Mouse (Mus musculus): Measurements from ENCODE around the gene Shisa3. TPM values are rescaled to one million over a fixed set of nuclear protein-coding genes. Genes with fewer than 3 reads are reported as not detected.
A peak's percentile ranks its signal among the peaks of the same experiment; 100 is the strongest.

The Shisa3 gene
- 0.31 and 0.32 TPM in 2 replicates for polyA plus RNA-seq (2015; fragmentation: Nextera tagmentation; extraction: Ambion mirVana)

GRCm38 (mm10) chr5:67607804-67608673 lies at the start of gene Shisa3:
Gene Shisa3 (plus strand): TSS chr5:67607882.
- Histone ChIP-seq H3K4me1 (ENCODE audit: insufficient read depth) (peaks cover 12% of the 10 kb centered on the region; the same call in 1 of the 2 replicates), H3K36me3 (replicated peaks; ENCODE audit: insufficient read depth, low read length) (no peaks in the 10 kb centered on the region), H3K9ac (replicated peaks) (no peak within 1 kb of the TSS; the same call in 1 of the 2 replicates), H3K27me3 (ENCODE audit: insufficient read depth, low read length) (peaks cover 71% of the 10 kb centered on the region), H3K4me3 (ENCODE audit: low read depth, low read length) (peak within 1 kb of the TSS; percentile 50), H3K4me2 (ENCODE audit: low read depth, low read length) (peak within 1 kb of the TSS; percentile 78), H3K27ac (ENCODE audit: low read depth) (no peak within 1 kb of the TSS), H3K9me3 (ENCODE audit: low read length) (no peaks in the 10 kb centered on the region)
- TF ChIP-seq CTCF (IDR thresholded peaks at IDR 0.05; ENCODE audit: low read depth) (0 out of 2 replicates have a peak, but pooled peaks have one; percentile 0), EP300 (IDR thresholded peaks at IDR 0.05; ENCODE audit: low read depth) (no peak)
- peak; percentile 36; the same call in 1 of the 2 replicates for ATAC-seq
- DNase-seq: peak; percentile 40
- under 1% methylated on average over 80 of the region's 86 CpGs for WGBS (ENCODE audit: insufficient replicate concordance)

- Histone ChIP-seq H3K27ac (ENCODE audit: low read depth) (no peak overlapping the region), H3K9ac (replicated peaks) (no peak overlapping the region), H3K36me3 (replicated peaks; ENCODE audit: insufficient read depth, low read length) (no peaks in the 10 kb centered on the region), H3K4me3 (ENCODE audit: low read depth, low read length) (no peak overlapping the region), H3K9me3 (ENCODE audit: low read length) (no peaks in the 10 kb centered on the region), H3K4me1 (ENCODE audit: insufficient read depth) (no peaks in the 10 kb centered on the region), H3K4me2 (ENCODE audit: low read depth, low read length) (no peak overlapping the region), H3K27me3 (ENCODE audit: insufficient read depth, low read length) (no peaks in the 10 kb centered on the region)
- DNase-seq (no peak), ATAC-seq (no peak)
- TF ChIP-seq CTCF (IDR thresholded peaks at IDR 0.05; ENCODE audit: low read depth) (no peak), EP300 (IDR thresholded peaks at IDR 0.05; ENCODE audit: low read depth) (no peak)
- WGBS (ENCODE audit: insufficient replicate concordance): 70% methylated on average over 4 of the region's 4 CpGs
Measured at GRCm38 (mm10) chr5:67558644-67559043, 49.0 kb upstream of the Shisa3 start.

DNA sequence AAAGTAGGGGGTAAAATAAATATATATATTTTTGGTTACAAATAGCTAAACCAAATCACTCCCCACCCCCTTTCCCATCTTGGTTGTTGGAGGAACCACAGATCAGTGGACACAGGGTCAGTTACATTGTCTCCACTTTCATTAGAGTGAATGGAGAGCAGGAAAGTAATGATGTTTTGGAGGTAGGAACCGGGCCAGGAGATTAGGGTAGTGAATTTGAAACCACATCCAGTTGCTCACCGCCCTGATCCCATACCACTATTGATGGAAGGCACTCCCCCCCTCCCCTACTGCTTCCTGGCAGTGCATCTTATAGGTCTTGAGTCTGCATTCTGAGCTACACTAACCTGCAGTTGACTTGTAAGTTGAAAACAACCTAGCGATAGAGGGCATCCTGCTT lies 48.6 kb upstream of the Shisa3 start:
- ATAC-seq (no peak), DNase-seq (no peak)
- H3K9me3 ChIP-seq (ENCODE audit: low read length): no peaks in the 10 kb centered on the region
- H3K4me3 ChIP-seq (ENCODE audit: low read depth, low read length): no peak overlapping the region
- H3K9ac ChIP-seq (replicated peaks): no peak overlapping the region
- no peak overlapping the region for H3K27ac ChIP-seq (ENCODE audit: low read depth)
- no peak for TF ChIP-seq CTCF (IDR thresholded peaks at IDR 0.05; ENCODE audit: low read depth)
- no peaks in the 10 kb centered on the region for H3K27me3 ChIP-seq (ENCODE audit: insufficient read depth, low read length)
- WGBS (ENCODE audit: insufficient replicate concordance): 78% methylated on average over 3 of the region's 3 CpGs
- no peaks in the 10 kb centered on the region for H3K4me1 ChIP-seq (ENCODE audit: insufficient read depth)
- no peaks in the 10 kb centered on the region for H3K36me3 ChIP-seq (replicated peaks; ENCODE audit: insufficient read depth, low read length)
- H3K4me2 ChIP-seq (ENCODE audit: low read depth, low read length): no peak overlapping the region

- no peak overlapping the region for H3K4me3 ChIP-seq (ENCODE audit: low read depth, low read length)
- H3K27ac ChIP-seq (ENCODE audit: low read depth): no peak overlapping the region
- 57% methylated on average over 6 of the region's 6 CpGs for WGBS (ENCODE audit: insufficient replicate concordance)
- no peaks in the 10 kb centered on the region for H3K4me1 ChIP-seq (ENCODE audit: insufficient read depth)
- H3K9me3 ChIP-seq (ENCODE audit: low read length): no peaks in the 10 kb centered on the region
- H3K4me2 ChIP-seq (ENCODE audit: low read depth, low read length): no peak overlapping the region
- TF ChIP-seq CTCF (IDR thresholded peaks at IDR 0.05; ENCODE audit: low read depth) (no peak), EP300 (IDR thresholded peaks at IDR 0.05; ENCODE audit: low read depth) (no peak)
- no peaks in the 10 kb centered on the region for H3K27me3 ChIP-seq (ENCODE audit: insufficient read depth, low read length)
- H3K36me3 ChIP-seq (replicated peaks; ENCODE audit: insufficient read depth, low read length): no peaks in the 10 kb centered on the region
- no peak overlapping the region for H3K9ac ChIP-seq (replicated peaks)
- DNase-seq (no peak), ATAC-seq (no peak)
Measured at GRCm38 (mm10) chr5:67572552-67573155, 35.0 kb upstream of the Shisa3 start.

- Histone ChIP-seq H3K36me3 (replicated peaks; ENCODE audit: insufficient read depth, low read length) (no peaks in the 10 kb centered on the region), H3K9ac (replicated peaks) (no peak overlapping the region), H3K27me3 (ENCODE audit: insufficient read depth, low read length) (no peaks in the 10 kb centered on the region), H3K4me1 (ENCODE audit: insufficient read depth) (no peaks in the 10 kb centered on the region), H3K27ac (ENCODE audit: low read depth) (no peak overlapping the region), H3K9me3 (ENCODE audit: low read length) (no peaks in the 10 kb centered on the region), H3K4me2 (ENCODE audit: low read depth, low read length) (no peak overlapping the region), H3K4me3 (ENCODE audit: low read depth, low read length) (no peak overlapping the region)
- ATAC-seq (no peak), DNase-seq (no peak)
- TF ChIP-seq EP300 (IDR thresholded peaks at IDR 0.05; ENCODE audit: low read depth) (no peak), CTCF (IDR thresholded peaks at IDR 0.05; ENCODE audit: low read depth) (no peak)
- 72% methylated on average over 9 of the region's 9 CpGs for WGBS (ENCODE audit: insufficient replicate concordance)
Measured at GRCm38 (mm10) chr5:67574039-67574438, 33.6 kb upstream of the Shisa3 start.

GRCm38 (mm10) chr5:67575705-67576104 lies 32.0 kb upstream of the Shisa3 start:
- no peak overlapping the region for H3K27ac ChIP-seq (ENCODE audit: low read depth)
- no peak overlapping the region for H3K9ac ChIP-seq (replicated peaks)
- H3K4me2 ChIP-seq (ENCODE audit: low read depth, low read length): no peak overlapping the region
- WGBS (ENCODE audit: insufficient replicate concordance): 83% methylated on average over 2 of the region's 2 CpGs
- no peaks in the 10 kb centered on the region for H3K9me3 ChIP-seq (ENCODE audit: low read length)
- DNase-seq (no peak), ATAC-seq (no peak)
- H3K4me3 ChIP-seq (ENCODE audit: low read depth, low read length): no peak overlapping the region
- no peaks in the 10 kb centered on the region for H3K27me3 ChIP-seq (ENCODE audit: insufficient read depth, low read length)
- H3K4me1 ChIP-seq (ENCODE audit: insufficient read depth): no peaks in the 10 kb centered on the region
- no peaks in the 10 kb centered on the region for H3K36me3 ChIP-seq (replicated peaks; ENCODE audit: insufficient read depth, low read length)
- TF ChIP-seq CTCF (IDR thresholded peaks at IDR 0.05; ENCODE audit: low read depth) (no peak), EP300 (IDR thresholded peaks at IDR 0.05; ENCODE audit: low read depth) (no peak)
